Mouse (Mus musculus) cerebellum, adult 2 months (tissue): ENCODE data around the gene Thap7.

Experiments
- CTCF ChIP-seq: fragments of 200-500 bp; IDR thresholded peaks from 2 replicates; pipeline ENCODE4 v1.5.1; 2011; ENCODE audit warnings: low read depth, mild to moderate bottlenecking, control low read depth, low read length, moderate library complexity, borderline replicate concordance; ENCODE audit not compliant: insufficient read depth
- POLR2A ChIP-seq: fragments of 200-500 bp; IDR thresholded peaks from 2 replicates; pipeline ENCODE4 v1.6.1; 2011; ENCODE audit warnings: low read length, control low read depth, borderline replicate concordance; ENCODE audit not compliant: insufficient read depth

GRCm38 (mm10) chr16:17478331-17478943 lies 52.5 kb downstream of the Thap7 start:
- no peak for TF ChIP-seq POLR2A
- TF ChIP-seq CTCF: no peak
